Mouse (Mus musculus) thymus, postnatal 0 days (tissue): ENCODE measurements around the gene Sh3pxd2b. TPM values are rescaled to one million over a fixed set of nuclear protein-coding genes. Genes with fewer than 3 reads are reported as not detected.

Source experiments
- DNase-seq: peaks from one replicate; pipeline ENCODE4 v3.0.0-alpha.2; 2015; ENCODE audit warnings: low spot score
- polyA plus RNA-seq: library from polyadenylated mRNA; unstranded; fragments of >200 nt; fragmentation: Nextera tagmentation; extraction: Ambion mirVana; gene quantifications from 2 replicates; pipeline ENCODE4 v1.2.1, GENCODE M21; 2015

Sh3pxd2b gene
- 2.3 and 2.7 TPM in 2 replicates for polyA plus RNA-seq

DNA sequence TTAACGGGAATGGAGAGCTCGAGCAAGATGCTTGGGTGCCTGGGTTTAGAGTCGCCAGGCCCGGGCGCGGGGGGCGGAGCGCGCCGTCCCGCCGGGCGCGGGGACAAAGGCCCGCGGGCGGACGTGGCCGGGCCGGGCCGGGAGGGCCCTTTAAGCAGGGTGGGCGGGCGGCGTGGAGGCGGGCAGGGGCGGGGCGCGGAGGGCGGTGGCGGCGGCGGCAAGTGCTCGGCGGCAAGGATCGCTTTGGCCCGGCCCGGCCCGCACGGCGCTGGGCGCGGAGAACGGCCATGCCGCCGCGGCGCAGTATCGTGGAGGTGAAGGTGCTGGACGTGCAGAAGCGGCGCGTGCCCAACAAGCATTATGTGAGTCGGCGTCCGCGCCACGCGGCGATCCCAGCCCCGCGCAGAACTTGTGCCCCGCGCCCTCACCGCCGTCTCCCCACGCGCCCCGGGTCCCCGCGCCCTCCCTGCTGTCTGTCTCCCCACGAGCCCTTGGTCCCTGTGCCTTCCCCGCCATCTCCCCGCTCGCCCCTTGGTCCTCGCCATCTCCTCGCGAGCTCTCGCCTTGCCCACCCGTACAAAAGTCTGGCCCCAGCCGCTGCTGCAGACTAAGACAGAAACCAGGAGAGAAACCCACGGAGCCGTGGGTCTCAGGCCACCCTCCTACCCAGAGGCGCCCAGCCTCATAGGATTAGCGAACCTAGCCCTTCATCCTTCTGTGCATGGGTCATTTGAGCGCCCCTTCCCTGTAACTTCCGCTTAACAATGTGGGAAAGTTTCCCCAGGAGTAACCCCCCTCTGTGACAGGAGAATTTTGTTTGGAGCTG is at the start of gene Sh3pxd2b:
Gene Sh3pxd2b (plus strand): TSS at position 214 of the 826 bp plus-strand sequence.
- DNase-seq: peak; percentile 9

GRCm38 (mm10) chr11:32297866-32298531 is 49.6 kb upstream of the Sh3pxd2b start:
- no peak for DNase-seq

GRCm38 (mm10) chr11:32298532-32298918 is 49.1 kb upstream of the Sh3pxd2b start:
- no peak for DNase-seq

GRCm38 (mm10) chr11:32299865-32300264 is 47.8 kb upstream of the Sh3pxd2b start, which contains the start of gene Hbq1a:
Gene Hbq1a, plus strand, starts transcription at chr11:32300069.
- peak; percentile 49 for DNase-seq

- DNase-seq: no peak
Observed at GRCm38 (mm10) chr11:32300279-32301267, 47.0 kb upstream of the Sh3pxd2b start.

DNA sequence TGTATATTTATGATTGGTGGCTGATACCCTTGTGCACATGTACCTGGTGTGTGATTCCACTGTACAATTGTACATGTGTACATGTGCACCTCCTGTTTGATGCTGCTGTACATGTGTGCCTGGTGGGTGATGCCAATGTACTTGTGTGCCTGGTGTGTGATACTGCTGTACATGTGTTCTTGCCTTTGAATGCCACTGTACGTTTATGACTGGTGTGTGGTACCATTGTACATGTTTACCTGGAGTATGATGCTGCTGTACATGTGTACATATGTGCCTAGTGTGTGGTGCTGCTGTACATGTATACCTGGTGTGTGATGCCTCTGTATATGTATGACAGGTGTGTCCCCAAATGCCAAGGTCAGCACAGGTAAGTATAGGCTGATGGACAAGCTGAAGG is 46.1 kb upstream of the Sh3pxd2b start:
- no peak for DNase-seq

- no peak for DNase-seq
Observed at GRCm38 (mm10) chr11:32302824-32303419, 44.7 kb upstream of the Sh3pxd2b start.

GRCm38 (mm10) chr11:32303455-32303854 is 44.2 kb upstream of the Sh3pxd2b start:
- no peak for DNase-seq

DNA sequence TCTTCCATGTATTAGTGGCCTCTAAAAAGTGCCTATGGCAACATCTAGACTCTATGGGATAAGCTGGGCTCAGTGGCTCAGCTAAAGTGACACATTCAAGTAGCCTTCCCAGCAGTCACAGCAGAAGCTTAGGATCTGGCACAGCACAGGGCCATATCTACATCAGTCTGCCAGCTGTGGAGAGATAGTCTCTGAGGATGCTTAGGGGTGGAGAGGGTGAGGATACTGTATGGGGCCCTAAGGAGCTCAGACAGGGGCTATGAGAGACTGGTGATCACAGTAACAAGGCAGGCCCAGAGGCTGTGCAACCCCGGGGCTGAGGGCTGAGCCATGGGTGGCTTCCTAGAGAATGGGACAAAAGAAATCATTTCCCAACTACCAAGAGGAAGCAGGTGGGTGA is 40.6 kb upstream of the Sh3pxd2b start:
- DNase-seq: no peak

DNA sequence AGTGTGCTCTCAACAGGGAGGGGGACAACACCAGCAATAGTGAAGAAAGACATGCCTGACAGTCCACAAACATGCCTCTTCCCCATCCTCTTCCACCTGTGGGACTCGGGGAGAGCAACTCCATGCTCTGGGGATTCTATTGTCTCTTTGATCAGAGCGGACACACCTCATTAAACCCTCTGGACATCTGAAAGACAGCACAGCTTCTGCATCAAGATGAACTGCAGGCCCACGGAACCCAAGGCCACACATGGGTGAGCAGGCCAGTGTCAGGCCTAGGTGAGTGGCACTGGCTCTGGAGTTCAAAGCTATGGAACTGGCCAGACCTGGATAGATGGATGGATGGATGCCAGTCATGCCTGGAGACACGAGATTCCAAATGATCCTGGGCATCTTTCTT is 38.2 kb upstream of the Sh3pxd2b start:
- DNase-seq: no peak

DNA sequence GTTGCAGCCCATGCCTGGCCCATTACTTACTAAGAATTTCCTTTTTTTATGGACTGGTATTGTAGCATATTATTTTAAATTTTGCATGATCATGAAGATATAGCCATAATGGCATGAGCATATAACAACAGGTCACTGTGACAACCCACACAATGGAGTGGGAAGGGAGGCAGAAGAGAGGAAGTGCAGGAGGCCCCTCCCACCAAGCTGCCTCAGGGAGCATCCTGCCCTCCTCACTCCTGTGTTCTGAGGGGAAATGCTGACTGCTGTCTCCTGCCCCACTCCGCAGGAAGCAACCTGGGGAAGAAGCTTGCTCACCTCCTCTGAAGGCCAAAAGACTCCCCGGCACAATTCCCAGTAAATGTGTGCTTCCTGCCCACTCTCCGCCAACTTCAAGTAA is 37.7 kb upstream of the Sh3pxd2b start:
- DNase-seq: no peak

- no peak for DNase-seq
Observed at GRCm38 (mm10) chr11:32316009-32316408, 31.6 kb upstream of the Sh3pxd2b start.

GRCm38 (mm10) chr11:32320507-32321195 is 27.0 kb upstream of the Sh3pxd2b start:
- DNase-seq: no peak

DNA sequence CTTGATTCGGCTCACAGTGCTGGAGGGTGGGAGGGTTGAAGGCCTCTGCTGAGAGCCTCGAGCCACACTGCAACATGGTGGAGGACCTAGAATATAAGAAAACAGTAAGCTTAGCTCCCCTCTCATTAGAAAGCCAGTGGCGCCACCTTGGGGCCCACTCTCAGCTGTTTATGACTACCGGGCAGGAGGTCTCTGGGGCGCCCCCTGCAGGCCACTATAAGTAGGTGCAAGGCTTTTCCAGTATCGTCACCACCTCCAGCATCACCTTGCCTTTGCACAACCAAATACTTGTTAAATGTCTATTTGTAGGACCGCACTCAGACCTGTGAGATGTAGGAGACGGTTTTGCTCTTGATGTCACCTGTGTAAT is 26.4 kb upstream of the Sh3pxd2b start:
- peak; percentile 79 for DNase-seq

DNA sequence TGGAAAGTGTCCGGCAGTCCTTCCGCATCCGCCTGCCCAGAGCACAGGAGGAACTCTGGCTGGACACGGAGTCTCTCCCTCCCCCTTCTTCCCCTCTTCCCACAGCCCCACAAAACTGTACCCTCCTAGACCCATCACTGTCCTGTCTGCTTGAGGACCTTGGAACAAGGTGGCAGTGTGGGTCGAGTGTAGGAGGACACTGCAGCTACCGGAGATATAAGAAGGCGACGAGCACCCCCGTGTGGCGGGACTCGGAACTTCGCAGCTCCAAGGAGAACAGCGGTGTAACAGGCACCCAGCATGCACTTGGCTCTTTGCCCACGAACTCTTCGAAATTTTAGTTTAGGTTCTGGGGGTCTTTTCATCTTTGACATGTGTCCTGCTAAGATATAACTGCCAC is 23.0 kb upstream of the Sh3pxd2b start:
- DNase-seq: peak; percentile 87

- no peak for DNase-seq
Observed at GRCm38 (mm10) chr11:32331075-32331474, 16.5 kb upstream of the Sh3pxd2b start.

- no peak for DNase-seq
Observed at GRCm38 (mm10) chr11:32331861-32332260, 15.8 kb upstream of the Sh3pxd2b start.

DNA sequence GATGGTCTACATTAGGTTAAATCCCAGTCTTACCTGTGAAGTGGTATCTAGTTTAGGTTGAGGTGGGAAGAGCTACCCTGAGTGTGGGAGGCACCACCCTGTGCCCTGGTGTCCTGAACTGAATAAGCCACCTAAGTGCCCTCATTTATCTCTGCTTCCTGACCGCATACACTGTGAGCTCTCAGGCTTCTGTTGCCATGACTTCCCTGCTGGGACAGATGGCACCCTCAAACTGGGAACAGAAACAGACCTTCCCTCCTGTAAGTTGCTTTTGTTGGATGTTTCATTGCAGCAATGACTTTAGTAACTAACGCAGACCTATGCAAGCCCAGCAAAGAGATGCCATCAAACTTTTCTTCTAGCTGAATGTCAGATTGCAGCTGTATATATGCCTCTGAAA is 14.4 kb upstream of the Sh3pxd2b start:
- no peak for DNase-seq

DNA sequence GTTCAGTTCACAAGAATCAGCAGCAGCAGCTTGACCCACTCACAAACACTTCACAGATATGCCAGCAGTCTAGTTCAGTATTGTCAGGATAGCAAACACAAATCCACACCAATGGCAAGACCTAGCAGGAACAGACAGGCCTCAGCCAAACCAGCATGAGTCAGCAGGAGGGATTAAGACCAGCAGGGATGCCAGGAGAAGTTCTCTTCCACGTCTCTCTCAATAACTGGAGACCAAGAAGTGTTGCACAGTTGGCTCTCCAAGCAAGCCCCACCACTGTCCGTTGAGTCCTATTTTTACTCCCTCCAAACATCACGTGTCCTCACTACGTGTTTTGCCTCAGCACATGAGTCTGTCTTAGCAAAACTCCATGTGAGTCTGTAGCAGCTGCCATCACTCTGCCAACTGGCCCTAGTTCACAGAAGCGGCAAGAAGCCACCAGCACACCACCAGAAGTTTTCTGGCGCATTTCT is 11.1 kb upstream of the Sh3pxd2b start:
- DNase-seq: no peak

DNA sequence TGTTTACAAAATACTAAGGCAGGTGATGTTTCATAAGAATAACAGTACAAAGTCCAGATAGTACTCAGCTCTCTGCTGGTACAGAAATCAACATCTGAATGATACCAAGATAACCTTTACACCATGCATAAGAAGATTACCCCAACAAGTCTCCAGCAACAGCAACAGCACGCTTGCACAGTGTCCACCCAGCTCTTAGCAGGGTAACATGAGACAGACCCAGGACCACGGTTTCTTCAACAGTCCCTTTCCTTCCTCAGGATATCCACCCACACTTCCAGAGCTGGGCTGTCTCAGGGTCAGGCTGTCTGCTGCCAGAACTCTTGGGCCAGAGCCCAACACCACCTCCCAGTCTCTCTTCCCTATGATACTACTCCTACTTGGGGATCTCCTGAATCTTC is 8.5 kb upstream of the Sh3pxd2b start:
- DNase-seq: no peak
